Mouse (Mus musculus) intestine, postnatal 0 days (tissue): ENCODE results near the gene Rasl12. TPM values are rescaled to one million over a fixed set of nuclear protein-coding genes. Genes with fewer than 3 reads are reported as not detected.

ENCODE experiments used
- ATAC-seq: fragments of 200-750 bp; cut with Nextera tagmentation; 2 replicates; pipeline ENCODE4 v1.8.0; 2017; ENCODE audit warnings: mild to moderate bottlenecking, moderate TSS enrichment, moderate library complexity
- H3K27ac ChIP-seq: fragments of 300-500 bp; sonication (generic); 2 replicates; pipeline ENCODE4 v1.5.1; 2014; ENCODE audit warnings: mild to moderate bottlenecking, low read depth, low read length, moderate library complexity
- H3K27me3 ChIP-seq: fragments of 300-500 bp; sonication (generic); replicated peaks from 2 replicates; pipeline ENCODE4 v1.6.1; 2014; ENCODE audit warnings: low read length, mixed read lengths; ENCODE audit not compliant: control insufficient read depth, insufficient read depth
- H3K36me3 ChIP-seq: fragments of 300-500 bp; sonication (generic); 2 replicates; pipeline ENCODE4 v1.6.1; 2014; ENCODE audit warnings: mild to moderate bottlenecking, moderate library complexity; ENCODE audit not compliant: control insufficient read depth, insufficient read depth
- H3K4me1 ChIP-seq: fragments of 300-500 bp; sonication (generic); replicated peaks from 2 replicates; pipeline ENCODE4 v1.6.1; 2014; ENCODE audit warnings: antibody characterized with exemption, low read length, mixed read lengths; ENCODE audit not compliant: control insufficient read depth, insufficient read depth
- H3K4me2 ChIP-seq: fragments of 300-500 bp; sonication (generic); replicated peaks from 2 replicates; pipeline ENCODE4 v1.6.1; 2014; ENCODE audit warnings: low read depth, mild to moderate bottlenecking, moderate library complexity
- H3K4me3 ChIP-seq: fragments of 300-500 bp; sonication (generic); 2 replicates; pipeline ENCODE4 v1.5.1; 2014; ENCODE audit warnings: low read depth, low read length
- H3K9ac ChIP-seq: fragments of 300-500 bp; sonication (generic); 2 replicates; pipeline ENCODE4 v1.6.1; 2014; ENCODE audit warnings: mild to moderate bottlenecking, low read depth, low read length
- H3K9me3 ChIP-seq: fragments of 300-500 bp; sonication (generic); 2 replicates; pipeline ENCODE4 v1.6.1; 2016; ENCODE audit warnings: mixed run types; ENCODE audit not compliant: control insufficient read depth
- CTCF ChIP-seq: sonication (generic); IDR thresholded peaks from 2 replicates; pipeline ENCODE4 v1.5.1; 2016; ENCODE audit warnings: low read depth, mild to moderate bottlenecking, control low read depth, antibody characterized with exemption, moderate library complexity
- WGBS: fragments of 180-500 bp; shearing (Covaris S2); extraction: QIAGEN DNeasy Blood & Tissue Kit; methylation state at CpG from one replicate; pipeline ENCODE4 v1.1.7; 2014; 5-methylcytosine and 5-hydroxymethylcytosine counted together
- polyA plus RNA-seq: library from polyadenylated mRNA; unstranded; fragments of >200 nt; fragmentation: Nextera tagmentation; extraction: Ambion mirVana; gene quantifications from 2 replicates; pipeline ENCODE4 v1.2.1, GENCODE M21; 2015

The Rasl12 gene
- polyA plus RNA-seq = 5.4 and 6.2 TPM in 2 replicates

- 0% methylated on average over 24 of the region's 24 CpGs for WGBS
- Histone ChIP-seq H3K9me3 (no peaks in the 10 kb centered on the region), H3K9ac (peak within 1 kb of the TSS; percentile 42), H3K4me1 (peaks cover 10% of the 10 kb centered on the region), H3K27ac (no peak within 1 kb of the TSS), H3K36me3 (no peaks in the 10 kb centered on the region), H3K27me3 (peaks cover 10% of the 10 kb centered on the region; the same call in 1 of the 2 replicates), H3K4me3 (peak within 1 kb of the TSS; percentile 40), H3K4me2 (peak within 1 kb of the TSS; percentile 84)
- no peak for ATAC-seq
- no peak for TF ChIP-seq CTCF
These were observed at the start of gene Rasl12 for GRCm38 (mm10) chr9:65398279-65398678. Rasl12 (plus strand) TSS chr9:65398506.

DNA sequence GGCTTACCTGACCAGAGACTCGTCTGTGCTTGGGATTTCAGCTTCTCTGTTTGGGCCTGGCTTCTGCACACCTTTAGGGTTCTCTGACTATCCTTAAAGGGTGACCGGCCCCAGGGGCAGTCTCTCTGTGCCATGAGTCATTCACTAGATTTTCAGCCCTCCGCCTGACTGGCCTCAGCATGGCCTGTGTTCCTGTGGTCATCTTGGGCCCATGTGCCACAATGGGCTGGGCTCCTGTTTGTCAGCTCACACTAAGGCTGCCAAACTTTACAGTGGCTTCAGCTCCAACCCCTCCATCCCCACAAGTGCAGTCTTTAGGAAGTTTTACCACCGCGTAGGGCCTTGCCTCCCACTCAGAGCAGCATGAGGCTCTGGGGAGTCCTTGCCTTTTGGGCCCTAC, 45.1 kb upstream of the Rasl12 start:
- Histone ChIP-seq H3K27me3 (no peaks in the 10 kb centered on the region), H3K4me1 (no peaks in the 10 kb centered on the region), H3K4me2 (no peak overlapping the region), H3K9ac (no peak overlapping the region), H3K36me3 (peaks cover 34% of the 10 kb centered on the region), H3K27ac (no peak overlapping the region), H3K4me3 (no peak overlapping the region), H3K9me3 (no peaks in the 10 kb centered on the region)
- TF ChIP-seq CTCF = no peak
- 87% methylated on average over 5 of the region's 5 CpGs for whole genome bisulfite sequencing
- no peak for ATAC-seq

- Histone ChIP-seq H3K27ac (no peak overlapping the region), H3K9me3 (no peaks in the 10 kb centered on the region), H3K27me3 (no peaks in the 10 kb centered on the region), H3K4me3 (no peak overlapping the region), H3K4me2 (no peak overlapping the region), H3K36me3 (peaks cover 55% of the 10 kb centered on the region), H3K4me1 (no peaks in the 10 kb centered on the region), H3K9ac (no peak overlapping the region)
- no peak for TF ChIP-seq CTCF
- no peak for ATAC-seq
- WGBS = 88% methylated on average over 7 of the region's 7 CpGs
These were observed 41.7 kb upstream of the Rasl12 start for GRCm38 (mm10) chr9:65356561-65356960.

DNA sequence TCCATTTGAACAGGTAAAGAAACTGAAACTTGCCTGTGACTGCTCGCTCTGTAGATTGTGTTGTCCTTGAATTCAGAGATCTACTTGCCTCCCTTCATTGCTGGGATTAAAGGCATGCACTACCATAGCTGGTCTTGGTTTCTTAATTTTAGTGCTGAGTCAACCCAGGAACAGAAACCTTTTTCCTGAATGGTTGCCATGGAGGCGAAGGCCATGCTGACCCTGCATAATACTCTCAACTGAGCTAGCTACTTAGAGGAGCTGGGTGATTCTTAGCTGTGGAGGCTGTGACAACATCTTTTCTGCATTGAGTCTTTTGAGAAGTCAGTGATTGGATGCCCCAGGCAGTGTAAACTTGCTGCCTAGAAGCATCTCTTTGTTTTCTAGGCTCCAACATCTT, 41.3 kb upstream of the Rasl12 start:
- Histone ChIP-seq H3K4me3 (no peak overlapping the region), H3K4me2 (no peak overlapping the region), H3K27ac (no peak overlapping the region), H3K9me3 (no peaks in the 10 kb centered on the region), H3K36me3 (peaks cover 58% of the 10 kb centered on the region), H3K27me3 (no peaks in the 10 kb centered on the region), H3K9ac (no peak overlapping the region), H3K4me1 (no peaks in the 10 kb centered on the region)
- no peak for TF ChIP-seq CTCF
- ATAC-seq = no peak
- WGBS = 86% methylated on average over 2 of the region's 2 CpGs

GRCm38 (mm10) chr9:65358956-65359480, 39.3 kb upstream of the Rasl12 start:
- H3K9ac ChIP-seq = no peak overlapping the region
- H3K27ac ChIP-seq = no peak overlapping the region; the same call in 1 of the 2 replicates
- no peaks in the 10 kb centered on the region for H3K4me1 ChIP-seq
- no peak for TF ChIP-seq CTCF
- H3K4me2 ChIP-seq = no peak overlapping the region
- no peaks in the 10 kb centered on the region for H3K9me3 ChIP-seq
- no peak overlapping the region for H3K4me3 ChIP-seq
- H3K36me3 ChIP-seq = peaks cover 58% of the 10 kb centered on the region
- no peaks in the 10 kb centered on the region for H3K27me3 ChIP-seq
- no peak for ATAC-seq
- WGBS = 56% methylated on average over 1 of the region's 1 CpGs

DNA sequence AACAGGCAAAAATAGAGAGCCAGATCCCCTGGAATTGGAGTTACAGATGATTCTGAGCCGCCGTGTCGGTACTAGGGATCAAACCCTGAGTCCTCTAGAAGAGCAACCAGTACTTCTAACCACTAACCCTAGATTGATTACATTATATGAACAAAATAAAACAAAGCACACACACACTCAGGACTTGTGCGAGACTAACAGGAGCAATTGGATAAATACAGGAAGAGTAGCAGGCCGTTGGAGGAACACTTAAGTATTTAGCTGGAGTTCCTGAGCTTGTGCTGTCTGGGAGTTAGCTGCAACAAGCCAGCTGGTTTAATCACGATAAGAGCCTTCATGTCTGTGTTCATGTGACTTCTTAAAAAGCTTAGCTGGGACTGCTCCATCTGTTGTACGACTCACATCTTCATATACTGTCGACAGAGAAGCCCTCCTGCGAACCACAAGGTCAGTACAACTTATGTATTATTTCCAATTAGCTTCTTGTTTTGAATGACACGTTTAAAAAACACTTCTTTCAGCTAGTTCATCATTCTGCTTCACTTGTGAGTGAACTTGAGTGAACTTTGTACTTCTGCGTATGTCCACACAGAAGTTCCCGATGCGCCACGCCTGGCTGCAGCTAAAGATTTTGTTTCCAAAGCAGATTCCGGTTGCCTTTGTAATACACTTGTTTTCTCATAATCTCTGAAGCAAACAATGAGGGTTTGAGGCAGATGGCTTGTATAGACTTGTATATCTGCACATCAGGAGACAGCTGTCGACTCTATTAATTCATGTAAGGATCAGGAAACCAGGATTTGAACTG, 37.5 kb upstream of the Rasl12 start, which contains the start of gene Ubap1l:
Gene Ubap1l, plus strand, starts transcription at position 401 of the 808 bp plus-strand sequence.
- no peaks in the 10 kb centered on the region for H3K4me1 ChIP-seq
- no peak within 1 kb of the TSS for H3K9ac ChIP-seq
- H3K27ac ChIP-seq = peak within 1 kb of the TSS; percentile 15; the same call in 1 of the 2 replicates
- no peak for TF ChIP-seq CTCF
- H3K4me3 ChIP-seq = no peak within 1 kb of the TSS
- H3K9me3 ChIP-seq = no peaks in the 10 kb centered on the region
- peak; percentile 28; the same call in 1 of the 2 replicates for ATAC-seq
- no peak within 1 kb of the TSS for H3K4me2 ChIP-seq
- peaks cover 45% of the 10 kb centered on the region for H3K36me3 ChIP-seq
- no peaks in the 10 kb centered on the region for H3K27me3 ChIP-seq
- WGBS = 57% methylated on average over 16 of the region's 16 CpGs
